ENCODE assay signal across 8 mouse cellular contexts in genomic region chr4:107178182-107178829, GRCm38 (mm10). TPM values are rescaled to one million over a fixed set of nuclear protein-coding genes. Genes with fewer than 3 reads are reported as not detected.
DNase-seq lines count a peak whose midpoint lies in the region; ATAC-seq lines count a peak whose summit lies in the region.

TSS of gene Tmem59 (plus strand) at chr4:107178399.

- peak within 1 kb of the TSS; percentile 69 for H3K4me2 ChIP-seq in hindbrain, embryonic 16.5 days (ENCODE audit: low read length)

- H3K27ac ChIP-seq in hindbrain, embryonic 16.5 days (ENCODE audit: low read depth, low read length), result peak within 1 kb of the TSS; percentile 99
- peak within 1 kb of the TSS; percentile 80 for H3K27ac ChIP-seq in macrophage

- no peaks in the 10 kb centered on the region for H3K27me3 ChIP-seq in hindbrain, embryonic 16.5 days (replicated peaks; ENCODE audit: control insufficient read depth, insufficient read depth, low read length)

- H3K36me3 ChIP-seq in hindbrain, embryonic 16.5 days (ENCODE audit: control insufficient read depth, insufficient read depth, low read length), result no peaks in the 10 kb centered on the region
- peaks cover 23% of the 10 kb centered on the region; the same call in 1 of the 2 replicates for H3K36me3 ChIP-seq in macrophage (ENCODE audit: inconsistent target)

- DNase-seq in WW6 (ENCODE audit: low read depth, low spot score), result peak; percentile 91
- peak; percentile 89 to 96 for DNase-seq in cerebellum, postnatal 4 days (ENCODE audit: low spot score in 2 of 2)
- peak; percentile 98 for DNase-seq in gastrocnemius, adult 18-20 months (ENCODE audit: low spot score)
- peak; percentile 91 to 96 for DNase-seq in left cerebral cortex, adult 18-20 months (ENCODE audit: low spot score in 2 of 2)
- peak; percentile 97 for DNase-seq in right cerebral cortex, adult 18-20 months
- peak; percentile 84 for DNase-seq in urinary bladder, postnatal 10 days (ENCODE audit: low spot score)

- no peaks in the 10 kb centered on the region for H3K9me3 ChIP-seq in hindbrain, embryonic 16.5 days (ENCODE audit: control insufficient read depth, low read length)

- peak; percentile 98 for ATAC-seq in hindbrain, embryonic 16.5 days

- H3K79me2 ChIP-seq in macrophage (ENCODE audit: inconsistent target), result peaks cover 83% of the 10 kb centered on the region

- peaks cover 38% of the 10 kb centered on the region for H3K4me1 ChIP-seq in hindbrain, embryonic 16.5 days (ENCODE audit: control insufficient read depth, insufficient read depth, low read depth, low read length)

- peak within 1 kb of the TSS; percentile 93 for H3K9ac ChIP-seq in hindbrain, embryonic 16.5 days (ENCODE audit: low read depth, low read length)

- WGBS in hindbrain, embryonic 16.5 days, result under 1% methylated on average over 45 of the region's 49 CpGs
- WGBS in macrophage (ENCODE audit: missing documents), result under 1% methylated on average over 49 of the region's 49 CpGs

- peak within 1 kb of the TSS; percentile 96 for H3K4me3 ChIP-seq in hindbrain, embryonic 16.5 days (ENCODE audit: low read length)
- peak within 1 kb of the TSS; percentile 78 for H3K4me3 ChIP-seq in macrophage (ENCODE audit: inconsistent target)

RNA-seq across cellular contexts. Expression of gene Tmem59, which starts in this region (rescaled TPM):
- 10 to 100 TPM; 74.4 to 89.6 TPM for total RNA-seq in gastrocnemius, adult 18-20 months (2021)
- polyA plus RNA-seq in hindbrain, embryonic 16.5 days (2015; fragmentation: Nextera tagmentation; extraction: Ambion mirVana), result 383 and 394 TPM in 2 replicates
- 100 to 1,000 TPM; 233 to 241 TPM for total RNA-seq in left cerebral cortex, adult 18-20 months (2021)
- total RNA-seq in macrophage (2018; cell fraction: chromatin; rRNA removed), result 100 to 1,000 TPM in 1 of 26 experiments, 10 to 100 TPM in 21, 1 to 10 TPM in 4; 4.0 to 103 (median 26.4) TPM
- 100 to 1,000 TPM; 146 to 310 (median 219) TPM for total RNA-seq in macrophage (2018; cell fraction: cytosol; rRNA removed)
- total RNA-seq in macrophage (2018; cell fraction: nucleus; rRNA removed), result 100 to 1,000 TPM in 20 of 26 experiments, 10 to 100 TPM in 6; 57.1 to 245 (median 155) TPM
- 130 to 235 TPM (median 181 TPM) in 3 replicates for polyA plus RNA-seq in macrophage (2018)

Comparison
In these comparisons a context has a peak if more than half of its experiments do, and no peak if none do; other contexts are left out.
1. Peak in every context shown above with its lines: DNase-seq, ATAC-seq, H3K4me3 ChIP-seq and H3K27ac ChIP-seq.